Mouse (Mus musculus) left cerebral cortex, postnatal 14 days (tissue): Measurements from ENCODE around the gene Osbpl3. TPM values are rescaled to one million over a fixed set of nuclear protein-coding genes. Genes with fewer than 3 reads are reported as not detected.
A peak's percentile ranks its signal among the peaks of the same experiment; 100 is the strongest.

Experiments used
- DNase-seq, 2 experiments: peaks; one replicate each; pipeline ENCODE4 v3.0.0; 2021 to 2022; ENCODE audit warnings: low spot score in 2 of 2, mixed read lengths in 1 of 2
- intact Hi-C: fragments of 180-260 bp; cut with DNase I; formaldehyde crosslinking; loops from one replicate; pipeline ENCODE4 v1.15.1; 2025
- long read RNA-seq, 2 experiments: library from polyadenylated mRNA; stranded (forward); transcript quantifications; one replicate each; pipeline ENCODE4 v2.0.0; 2021
- total RNA-seq, 2 experiments: library from RNA; stranded (reverse); gene quantifications; 2 replicates each; pipeline ENCODE4 v1.2.3; 2021

Gene Osbpl3
- total RNA-seq, result 10 to 100 TPM; 29.3 to 37.6 TPM
- long read RNA-seq, experiment 1, partial matches to known transcripts, result 0 of 12 reads
- long read RNA-seq, experiment 1, other reads (novel, unspliced or antisense), result 12 of 12 reads
- long read RNA-seq, experiment 2, partial matches to known transcripts, result 2 of 10 reads
- long read RNA-seq, experiment 2, other reads (novel, unspliced or antisense), result 8 of 10 reads

DNA sequence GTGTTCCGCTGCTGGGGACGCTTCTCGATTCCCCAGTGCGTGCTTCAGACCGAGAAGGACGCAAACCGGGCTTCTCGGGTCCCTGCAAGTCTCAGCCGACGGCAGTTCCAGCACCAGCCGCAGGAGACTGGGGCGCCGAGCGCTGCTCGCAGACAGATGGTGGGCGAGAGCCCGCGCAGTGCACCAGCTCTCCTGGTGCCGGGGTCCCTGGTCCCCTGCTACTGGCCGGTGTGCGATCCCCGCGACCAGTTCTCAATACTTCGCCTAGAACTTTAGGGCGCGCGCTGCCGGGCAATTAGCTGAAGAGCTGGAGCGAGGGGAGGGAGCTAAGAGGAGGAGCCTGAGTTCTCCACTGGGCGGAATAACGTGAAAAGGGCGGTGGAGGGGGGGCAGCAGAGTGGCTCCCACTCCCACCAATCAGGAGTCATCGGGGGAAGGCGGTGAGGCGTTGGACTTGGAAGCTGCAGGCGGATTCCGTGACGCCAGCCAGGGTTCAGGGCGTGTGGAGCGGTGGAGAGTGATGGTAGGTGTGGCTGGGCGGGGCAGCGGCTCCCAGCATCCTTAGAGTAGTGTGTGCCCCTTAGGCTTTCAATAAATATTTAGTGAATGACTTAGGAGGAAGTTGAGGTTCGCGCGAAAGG, at the start of gene Osbpl3:
Gene Osbpl3 (minus strand): TSS at position 373 of the 641 bp plus-strand sequence.
- DNase-seq, result peak; percentile 86 to 88
- intact Hi-C loops, result loop anchor here (2.0 to 5.0 kb wide), 3 partner anchors 44 to 143 kb away; no protein-coding TSS in a partner anchor

DNA sequence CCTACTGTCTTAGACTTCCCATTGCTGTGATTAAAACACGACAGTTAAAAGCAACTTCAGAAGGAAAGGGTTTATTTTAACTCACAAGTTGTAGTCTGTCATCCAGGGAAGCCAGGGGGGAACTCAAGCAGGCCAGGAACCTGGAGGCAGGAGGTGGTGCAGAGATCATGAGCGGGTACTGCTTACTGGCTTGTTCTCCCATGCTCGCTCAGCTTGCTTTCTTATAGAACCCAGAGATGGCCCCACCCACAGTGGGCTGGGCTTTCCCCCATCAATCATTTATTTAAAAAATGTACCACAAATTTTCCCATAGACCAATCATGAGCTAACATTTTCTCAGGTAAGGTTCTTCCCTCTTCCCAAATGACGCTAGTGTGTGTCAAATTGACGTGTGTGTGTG, 49.5 kb upstream of the Osbpl3 start:
- intact Hi-C loops, result no loop called here
- no peak for DNase-seq

DNA sequence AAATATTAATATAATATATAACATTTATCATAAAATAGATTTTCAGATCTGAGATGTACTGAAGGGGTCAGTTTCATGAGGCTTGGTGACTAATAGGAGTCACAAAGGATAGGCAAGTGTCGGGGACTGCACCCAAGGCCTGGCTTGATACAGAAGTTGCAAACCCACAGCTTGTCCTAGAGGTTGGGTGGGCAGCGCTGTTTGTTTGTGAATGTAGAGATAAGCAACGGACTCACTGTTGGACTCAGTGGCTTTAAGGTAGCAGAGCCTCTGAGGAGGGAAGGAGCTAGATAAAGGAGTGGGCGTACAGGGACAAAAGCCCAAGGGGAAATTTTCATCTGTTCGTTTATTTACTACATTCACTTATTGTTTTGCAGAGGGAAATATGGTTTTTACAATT, 48.7 kb upstream of the Osbpl3 start:
- no peak for DNase-seq
- intact Hi-C loops, result no loop called here

DNA sequence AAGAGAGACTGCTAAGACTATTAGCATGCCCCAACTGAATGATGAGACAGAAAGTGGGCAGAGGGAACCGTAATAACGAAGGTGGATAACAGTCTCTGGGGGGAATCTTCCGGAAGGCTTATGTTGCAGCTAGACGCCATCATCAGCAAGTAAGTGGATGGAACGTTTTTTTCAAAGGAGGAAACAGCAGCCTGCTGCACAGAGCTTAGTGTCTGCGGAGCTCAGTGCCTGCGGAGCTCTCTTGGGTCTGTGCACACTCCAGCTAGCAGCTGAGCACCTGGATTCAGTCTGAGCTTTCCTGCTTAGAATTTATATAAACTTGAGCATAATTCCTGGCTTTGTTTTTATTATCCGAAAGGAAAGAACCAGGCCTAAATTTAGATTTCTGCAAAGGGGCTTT, 47.8 kb upstream of the Osbpl3 start:
- intact Hi-C loops, result no loop called here
- peak in 1 of 2 experiments; percentile 13 for DNase-seq

DNA sequence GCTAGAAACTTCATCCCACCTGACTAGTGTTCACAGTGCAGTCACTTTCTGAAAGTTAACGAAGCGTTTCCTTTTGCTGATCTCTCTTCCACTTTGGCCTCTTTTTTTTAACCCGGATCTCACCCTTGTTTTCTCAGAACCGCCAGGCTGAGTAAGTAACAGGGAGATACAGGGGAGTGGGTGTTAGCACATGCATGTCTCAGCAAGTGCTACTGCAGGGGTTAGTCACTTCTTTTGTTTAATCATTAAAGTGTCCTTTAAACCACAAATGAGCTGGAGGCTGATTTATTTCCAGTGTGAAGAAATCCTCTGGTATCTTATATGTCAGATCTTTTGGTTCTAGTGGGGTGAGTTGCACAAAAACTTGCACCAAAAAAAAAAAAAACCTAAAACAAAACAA, 47.0 kb upstream of the Osbpl3 start:
- intact Hi-C loops, result no loop called here
- no peak for DNase-seq

DNA sequence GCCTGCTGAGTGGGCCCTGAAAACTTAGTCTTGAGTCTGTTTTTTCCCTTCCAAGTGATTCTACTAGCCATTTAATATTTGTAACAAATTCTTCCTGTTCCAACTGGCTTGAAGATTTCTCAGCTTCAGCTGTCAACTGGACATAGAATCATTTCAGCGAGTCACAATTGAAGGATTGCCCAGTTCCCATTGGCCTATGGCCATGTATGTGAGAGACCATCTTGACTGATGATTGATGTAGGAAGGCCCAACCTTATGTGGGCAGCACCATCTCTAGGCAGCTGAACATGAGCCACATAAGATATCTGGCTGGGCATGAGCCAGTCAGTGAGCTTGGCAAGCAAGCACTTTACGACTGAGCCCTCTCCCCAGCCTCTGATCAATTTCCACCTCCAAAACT, 42.3 kb upstream of the Osbpl3 start:
- no peak for DNase-seq
- intact Hi-C loops, result no loop called here

DNA sequence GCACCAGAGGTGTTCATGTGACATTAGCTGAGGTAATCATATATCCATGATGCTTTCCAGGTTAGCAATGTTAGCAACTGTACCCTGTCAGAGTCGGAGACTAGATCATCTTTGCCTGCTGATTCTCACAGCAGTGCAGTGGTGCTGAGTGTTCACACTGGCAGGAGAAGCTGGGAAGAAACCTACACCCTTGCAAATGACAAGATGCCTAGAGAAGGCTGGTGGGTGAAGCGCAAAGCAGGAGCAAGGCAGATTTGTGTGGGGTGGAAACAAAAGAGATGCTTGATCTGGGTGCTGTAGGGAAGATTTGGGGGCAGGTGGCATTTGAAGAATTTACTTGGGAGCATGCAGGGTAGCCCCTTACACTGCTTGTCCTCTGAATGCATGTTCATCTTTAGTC, 34.5 kb upstream of the Osbpl3 start:
- intact Hi-C loops, result no loop called here
- peak; percentile 15 to 20 for DNase-seq

DNA sequence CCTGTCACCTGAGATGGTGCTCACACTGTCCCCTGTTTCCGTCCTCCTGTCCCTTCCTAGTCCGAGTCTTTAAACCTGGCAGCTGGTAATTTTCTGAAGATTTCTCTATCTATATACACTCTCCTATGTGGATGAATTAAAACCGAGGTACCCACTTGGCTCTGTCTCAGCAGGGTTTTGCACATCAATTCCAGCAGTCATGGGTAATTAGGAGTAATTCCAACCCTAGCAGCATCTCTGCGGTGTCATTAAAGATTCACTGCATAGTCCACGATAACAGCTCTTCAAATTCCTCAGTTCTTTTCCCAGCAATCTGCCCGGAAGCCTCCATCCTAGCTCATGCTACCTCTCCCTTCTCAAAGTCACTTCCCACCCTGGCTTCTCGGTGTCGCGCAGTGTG, 33.4 kb upstream of the Osbpl3 start:
- intact Hi-C loops, result no loop called here

DNA sequence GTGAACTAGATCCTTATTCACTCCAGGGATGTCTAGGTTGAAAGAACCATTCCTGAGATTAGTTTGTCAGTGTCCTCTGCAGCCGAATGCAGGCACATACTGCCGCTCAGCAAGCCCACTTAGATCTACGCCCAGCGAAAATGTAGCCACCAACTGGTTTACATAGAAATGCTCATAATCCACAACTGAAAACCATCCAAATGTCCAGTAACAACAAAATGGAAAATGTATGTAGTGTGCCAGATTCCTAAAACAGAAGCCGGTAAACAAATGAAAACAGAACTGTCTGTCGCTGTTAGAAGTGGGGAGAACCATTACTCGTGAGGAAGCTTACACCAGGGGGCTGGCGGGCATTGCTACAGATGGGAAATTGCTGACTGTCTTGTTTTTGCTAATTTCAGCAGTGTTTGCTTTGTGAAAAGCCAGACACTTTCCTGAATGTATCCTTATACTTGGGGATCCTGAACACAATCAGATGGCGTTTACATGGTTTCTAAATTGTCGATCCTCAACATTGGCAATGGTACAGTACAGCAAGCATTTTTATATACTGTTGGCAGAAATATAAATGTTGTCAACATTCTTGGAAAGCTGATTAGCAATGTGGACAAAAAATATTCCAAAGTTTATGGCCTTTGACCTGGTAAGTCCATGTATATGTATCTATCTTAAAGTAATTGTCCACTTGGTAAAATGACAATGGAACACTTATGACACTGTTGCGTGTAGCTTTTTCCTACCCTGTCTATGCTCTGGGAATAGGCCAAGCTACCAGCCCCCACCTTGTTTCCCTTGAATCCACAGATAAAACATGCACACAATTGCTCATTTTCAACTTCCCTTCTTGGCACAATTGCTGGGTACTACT, 30.3 kb upstream of the Osbpl3 start:
- intact Hi-C loops, result no loop called here
- DNase-seq, result no peak

More for the DNA sequence above, 33.4 kb upstream of the Osbpl3 start:
- no peak for DNase-seq

DNA sequence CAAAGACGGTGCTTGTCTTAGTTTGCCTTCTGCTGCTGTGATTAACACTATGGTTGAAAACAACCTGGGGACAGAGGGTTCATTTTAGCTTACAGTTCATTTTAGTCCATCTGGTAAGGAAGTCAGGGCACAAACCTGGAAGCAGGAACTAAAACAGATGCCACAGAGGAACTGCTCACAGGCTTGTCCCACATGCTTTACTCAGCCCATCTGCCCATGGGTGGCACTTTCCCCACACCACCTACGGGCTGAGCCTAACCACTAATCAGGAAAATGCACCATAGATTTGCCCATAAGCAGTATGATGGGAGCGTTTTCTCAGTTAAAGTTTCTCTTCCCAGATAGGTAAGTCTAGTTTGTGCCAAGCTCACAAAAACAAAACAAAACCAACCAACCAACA, 27.4 kb upstream of the Osbpl3 start:
- intact Hi-C loops, result no loop called here
- no peak for DNase-seq

DNA sequence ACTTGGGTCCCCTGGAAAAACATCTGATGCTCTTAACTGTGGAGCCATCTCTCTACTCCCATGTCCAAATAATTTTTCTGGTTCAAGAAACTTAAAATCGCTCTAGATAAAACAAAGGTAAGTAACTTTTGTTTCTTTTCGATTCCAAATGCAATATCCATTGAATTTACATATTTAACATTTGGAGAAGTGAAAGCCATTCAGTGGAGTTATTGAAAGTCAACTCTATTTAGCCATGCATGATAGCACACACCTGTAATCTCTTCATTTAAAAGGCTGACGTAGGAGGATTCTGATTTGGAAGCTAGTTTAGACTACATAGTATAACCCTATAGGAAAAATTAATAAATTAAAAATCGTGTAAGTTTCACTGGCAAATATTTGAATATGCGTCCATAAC, 25.5 kb upstream of the Osbpl3 start:
- DNase-seq, result no peak
- intact Hi-C loops, result no loop called here

DNA sequence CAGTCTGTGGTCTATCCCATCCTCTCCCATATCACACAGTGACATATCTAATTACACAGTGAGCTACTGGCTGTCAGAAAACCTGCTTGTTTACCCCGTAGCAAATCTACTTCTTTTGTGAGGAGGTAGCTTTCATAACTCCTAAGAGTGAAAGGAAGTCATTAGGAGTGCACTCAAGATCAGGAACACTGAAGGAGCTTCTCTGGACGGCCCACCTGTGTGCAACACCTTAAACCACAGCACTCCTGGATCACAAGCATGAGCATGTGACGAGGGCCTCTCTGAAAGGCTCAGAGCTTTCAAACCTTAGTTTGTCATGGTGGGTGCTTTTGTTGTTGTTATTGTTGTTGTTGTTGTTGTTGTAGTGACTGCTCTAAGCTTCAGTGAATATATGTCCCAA, 10.4 kb upstream of the Osbpl3 start:
- DNase-seq, result no peak
- intact Hi-C loops, result no loop called here

DNA sequence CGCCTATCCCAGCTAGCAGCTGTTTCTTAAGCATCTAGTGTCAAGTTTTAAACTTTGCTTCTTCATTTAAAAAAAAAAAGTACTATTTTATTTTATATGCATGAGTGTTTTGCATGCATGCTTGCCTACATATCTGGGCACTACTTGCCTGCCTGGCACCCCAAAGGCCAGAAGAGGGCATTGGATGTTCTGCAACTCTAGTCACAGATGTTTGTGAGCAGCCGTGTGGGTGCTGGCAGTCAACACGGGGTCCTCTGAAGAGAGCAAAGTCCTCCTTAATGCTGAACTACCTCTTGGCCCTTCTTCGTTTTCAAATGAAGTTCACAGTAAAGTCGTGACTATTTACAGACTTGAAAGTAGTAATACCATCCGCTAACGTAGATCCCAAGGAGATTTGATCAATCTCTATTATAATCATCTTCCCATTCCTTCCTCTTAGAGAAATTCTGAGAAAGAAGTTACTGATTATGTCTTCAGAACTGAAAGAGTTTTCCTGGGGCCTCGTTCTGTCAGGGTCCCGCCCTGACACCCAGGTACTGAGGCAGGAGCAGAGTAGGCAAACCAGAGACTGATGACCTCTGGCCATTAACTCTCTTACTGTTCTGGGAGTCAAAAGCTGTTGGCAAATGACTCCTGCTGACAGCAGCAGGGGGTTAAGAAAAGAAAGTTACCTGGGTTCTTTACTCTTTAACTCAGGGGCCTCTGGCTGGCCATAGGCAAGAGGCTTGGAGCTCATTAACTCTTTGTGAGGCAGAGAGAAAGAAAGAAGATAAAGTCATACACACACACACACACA, 8.9 kb upstream of the Osbpl3 start:
- DNase-seq, result no peak
- intact Hi-C loops, result no loop called here

DNA sequence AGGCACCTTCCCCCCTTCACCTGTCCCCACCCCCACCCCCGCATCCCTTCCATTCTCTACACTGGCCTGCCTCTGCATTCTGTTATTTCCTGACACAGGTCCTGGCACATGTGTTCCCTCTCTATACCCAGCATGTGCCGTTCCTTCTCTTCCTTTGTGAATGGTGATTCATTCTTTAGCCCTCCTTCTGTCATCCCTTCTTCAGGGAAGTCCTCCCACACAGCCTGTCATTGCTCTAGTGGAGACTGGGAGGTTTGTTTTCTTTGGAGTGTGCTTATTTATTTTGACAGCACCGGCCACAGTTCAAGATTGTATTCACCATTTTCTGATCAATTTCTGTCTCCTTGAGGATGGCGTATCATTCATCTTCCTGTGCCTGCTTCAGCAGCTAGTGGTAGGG, 6.0 kb upstream of the Osbpl3 start:
- intact Hi-C loops, result no loop called here
- DNase-seq, result no peak

DNA sequence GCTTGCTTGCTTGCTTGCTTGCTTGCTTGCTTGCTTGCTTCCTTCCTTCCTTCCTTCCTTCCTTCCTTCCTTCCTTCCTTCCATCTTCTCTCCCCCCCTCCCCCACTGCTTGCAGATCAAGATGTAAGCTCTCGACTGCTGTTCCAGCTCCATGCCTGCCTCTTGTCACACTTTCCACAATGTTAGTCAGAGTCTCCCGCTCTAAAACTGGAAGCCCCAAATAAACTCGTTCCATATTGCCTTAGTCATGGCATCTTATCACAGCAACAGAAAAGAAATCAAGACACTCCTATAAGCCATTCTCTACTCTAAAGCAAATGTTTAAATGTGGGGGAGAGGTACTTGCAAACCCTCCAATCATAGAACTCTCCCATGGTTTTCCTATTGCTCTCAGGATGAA, 5.6 kb upstream of the Osbpl3 start:
- intact Hi-C loops, result no loop called here
- DNase-seq, result no peak

DNA sequence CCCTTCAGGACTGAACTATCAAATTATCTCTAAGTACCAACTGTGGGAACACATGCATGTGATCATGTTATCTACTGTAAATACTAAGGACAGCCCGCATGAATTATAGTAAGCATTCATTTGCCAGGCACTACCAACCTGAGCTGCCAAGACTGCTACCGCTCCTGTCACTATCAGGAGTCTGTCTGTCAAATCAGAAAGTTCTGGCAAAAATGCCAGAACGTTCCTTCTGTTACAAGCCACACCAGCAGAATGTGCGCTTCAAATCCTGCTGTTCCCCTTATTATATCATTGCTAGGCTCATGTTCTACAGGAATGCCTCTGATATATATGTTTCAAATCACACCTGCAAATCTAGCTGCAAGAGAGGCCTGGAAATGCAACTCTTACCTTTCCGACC, 4.6 kb upstream of the Osbpl3 start:
- intact Hi-C loops, result no loop called here
- no peak for DNase-seq

DNA sequence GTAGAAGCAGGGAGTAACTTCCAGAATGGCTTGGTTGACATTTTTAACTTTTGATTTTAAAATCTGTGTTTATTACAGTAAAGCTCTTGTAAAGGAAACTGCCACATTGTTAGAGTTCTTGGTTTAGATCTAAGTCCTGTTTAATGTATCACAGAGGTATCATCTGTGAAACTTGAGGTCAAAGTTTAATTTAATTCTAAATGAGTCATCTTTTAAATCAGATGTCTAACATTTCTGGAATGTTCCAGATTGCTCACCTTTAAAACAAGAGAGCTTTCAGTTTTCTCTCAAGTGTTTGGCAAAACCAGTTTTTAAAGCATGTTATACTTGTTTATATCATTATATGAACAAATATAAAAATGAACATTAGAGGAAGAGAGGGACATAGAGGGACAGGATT, 4.2 kb upstream of the Osbpl3 start:
- intact Hi-C loops, result no loop called here
- no peak for DNase-seq

DNA sequence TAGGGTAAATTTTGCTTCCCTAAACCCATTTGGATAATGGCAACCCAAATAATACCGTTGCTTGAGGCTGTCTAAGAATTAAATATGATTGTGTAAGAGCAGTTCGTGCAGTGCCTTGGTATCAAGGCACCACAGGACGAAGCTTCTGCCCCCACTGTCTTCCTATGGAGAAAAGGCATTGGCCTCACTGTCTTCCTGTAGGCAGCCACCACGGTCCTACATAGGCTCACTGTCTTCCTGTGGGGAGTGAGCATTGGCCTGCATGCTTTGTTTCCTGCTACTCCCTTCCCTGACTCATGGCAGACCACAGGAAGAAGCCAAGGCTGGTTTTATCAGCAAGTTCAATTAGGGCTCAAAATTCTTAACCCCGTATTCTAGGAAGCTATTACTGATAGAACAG, 3.3 kb upstream of the Osbpl3 start:
- intact Hi-C loops, result loop anchor here (5.0 kb wide), 2 partner anchors 47 to 68 kb away; no protein-coding TSS in a partner anchor
- DNase-seq, result no peak

DNA sequence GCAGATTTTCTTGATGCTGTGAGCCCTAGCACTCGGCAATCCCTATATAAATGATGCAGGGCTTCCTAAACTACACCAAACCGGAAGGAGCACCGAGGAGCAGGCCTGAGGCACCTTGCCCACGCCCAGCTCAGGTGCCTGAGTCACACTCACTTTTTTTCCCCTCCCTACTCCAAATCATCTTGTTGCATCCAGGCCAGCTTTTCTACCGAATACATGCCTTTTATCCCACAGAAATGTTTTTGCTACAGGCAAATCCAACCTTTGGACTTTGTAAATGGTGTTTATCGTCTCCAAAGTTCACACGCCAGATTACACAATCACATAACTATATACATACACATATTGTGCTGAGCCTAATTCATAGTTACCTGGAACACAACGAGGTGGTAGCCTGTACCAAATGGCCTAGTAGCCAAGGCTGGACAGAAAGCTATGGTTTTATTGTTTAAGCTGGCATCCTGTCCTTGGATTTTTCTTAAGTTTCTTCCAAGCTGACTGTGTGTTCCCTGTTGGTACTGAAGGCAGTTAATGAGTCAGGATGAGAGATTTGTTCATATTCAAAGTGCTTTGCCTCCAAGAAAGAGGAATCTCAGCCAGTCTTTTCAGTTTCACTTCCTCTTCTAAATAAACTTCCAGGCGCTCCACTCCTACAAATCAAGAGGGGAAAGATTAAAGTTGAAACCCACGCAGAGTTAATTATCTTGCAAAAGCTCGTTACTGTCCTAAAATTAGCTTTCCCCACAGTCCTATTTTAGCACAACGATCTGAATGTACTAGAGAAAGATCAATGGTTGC, 1.7 kb upstream of the Osbpl3 start:
- DNase-seq, result no peak
- intact Hi-C loops, result loop anchor here (2.0 to 5.0 kb wide), 3 partner anchors 45 to 145 kb away; no protein-coding TSS in a partner anchor
